Mouse (Mus musculus) CH12.LX (cell line): ENCODE measurements around the gene Krt4. TPM values are rescaled to one million over a fixed set of nuclear protein-coding genes. Genes with fewer than 3 reads are reported as not detected.

ENCODE experiments used
- DNase-seq: peaks from one replicate; pipeline ENCODE4 v3.0.0-alpha.2; 2013; ENCODE audit errors: extremely low read depth
- H3K27ac ChIP-seq: 2 replicates; pipeline ENCODE4 v1.5.1; 2012; ENCODE audit warnings: low read depth, mild to moderate bottlenecking, control low read depth, moderate library complexity; ENCODE audit not compliant: insufficient read depth
- H3K27me3 ChIP-seq: replicated peaks from 2 replicates; pipeline ENCODE3; 2012; ENCODE audit warnings: inconsistent platforms
- H3K36me3 ChIP-seq, 2 experiments: replicated peaks in 1 of 2; 2 replicates each; pipeline versions ENCODE3 to v1.6.1; 2012; ENCODE audit warnings: inconsistent platforms in 1 of 2, low read length in 1 of 2, mild to moderate bottlenecking in 1 of 2, mixed read lengths in 1 of 2, moderate library complexity in 1 of 2; ENCODE audit not compliant: control insufficient read depth in 1 of 2, insufficient read depth in 1 of 2
- H3K4me1 ChIP-seq, 2 experiments: 2 replicates each; pipeline ENCODE4 v1.6.1; 2012; ENCODE audit warnings: inconsistent platforms in 1 of 2, moderate library complexity in 1 of 2; ENCODE audit not compliant: insufficient read depth in 2 of 2, control insufficient read depth in 1 of 2
- H3K4me2 ChIP-seq: 2 replicates; pipeline ENCODE4 v1.6.1; 2012; ENCODE audit warnings: low read depth, mild to moderate bottlenecking, control low read depth; ENCODE audit not compliant: poor library complexity, insufficient read depth, severe bottlenecking
- H3K4me3 ChIP-seq, 3 experiments: fragments of 150-350 bp in 1 of 3; sonication (generic) in 1 of 3; replicated peaks in 1 of 3; 2 replicates each; pipeline versions ENCODE3 to v1.5.1; 2011 to 2012; ENCODE audit warnings: low read depth in 2 of 3, low read length in 2 of 3, mild to moderate bottlenecking in 2 of 3, moderate library complexity in 2 of 3, control low read depth in 1 of 3, improper control_type of control experiment in 1 of 3, inconsistent platforms in 1 of 3, mixed read lengths in 1 of 3; ENCODE audit not compliant: poor library complexity in 1 of 3
- H3K79me2 ChIP-seq: replicated peaks from 2 replicates; pipeline ENCODE4 v1.6.1; 2012; ENCODE audit warnings: mild to moderate bottlenecking, moderate library complexity; ENCODE audit not compliant: control insufficient read depth, poor library complexity, insufficient read depth, severe bottlenecking; ENCODE audit errors: extremely low read depth
- H3K9ac ChIP-seq: 2 replicates; pipeline ENCODE4 v1.6.1; 2012; ENCODE audit warnings: low read depth, mild to moderate bottlenecking, control low read depth, moderate library complexity; ENCODE audit not compliant: insufficient read depth
- H3K9me3 ChIP-seq: replicated peaks from 2 replicates; pipeline ENCODE3; 2012; ENCODE audit warnings: low read length, inconsistent platforms, mixed read lengths
- CTCF ChIP-seq, 2 experiments: IDR thresholded peaks in 1 of 2; conservative IDR thresholded peaks in 1 of 2; 2 replicates each; pipeline ENCODE4 v1.5.1; 2011 to 2012; ENCODE audit warnings: low read depth in 2 of 2, low read length in 2 of 2, improper control_type of control experiment in 1 of 2, inconsistent platforms in 1 of 2, mild to moderate bottlenecking in 1 of 2, moderate library complexity in 1 of 2
- E2F4 ChIP-seq: IDR thresholded peaks from 2 replicates; pipeline ENCODE4 v1.6.1; 2011; ENCODE audit warnings: low read depth, low read length, improper control_type of control experiment; ENCODE audit not compliant: insufficient replicate concordance
- ELF1 ChIP-seq: IDR thresholded peaks from 2 replicates; pipeline ENCODE4 v1.6.1; 2014; ENCODE audit warnings: low read depth, mild to moderate bottlenecking, inconsistent platforms, low read length, improper control_type of control experiment
- EP300 ChIP-seq: IDR thresholded peaks from 2 replicates; pipeline ENCODE4 v1.6.1; 2011; ENCODE audit warnings: low read length, improper control_type of control experiment
- GABPA ChIP-seq: IDR thresholded peaks from 2 replicates; pipeline ENCODE4 v1.6.1; 2012; ENCODE audit warnings: low read depth, low read length, improper control_type of control experiment, inconsistent platforms; ENCODE audit not compliant: insufficient replicate concordance
- HCFC1 ChIP-seq: IDR thresholded peaks from 2 replicates; pipeline ENCODE4 v1.6.1; 2012; ENCODE audit warnings: low read depth, mild to moderate bottlenecking, inconsistent platforms, low read length, improper control_type of control experiment
- JUN ChIP-seq: IDR thresholded peaks from 2 replicates; pipeline ENCODE4 v1.6.1; 2011; ENCODE audit warnings: low read depth, mild to moderate bottlenecking, low read length, improper control_type of control experiment, moderate library complexity; ENCODE audit not compliant: insufficient read depth
- KAT2A ChIP-seq: IDR thresholded peaks from 2 replicates; pipeline ENCODE4 v1.6.1; 2012; ENCODE audit warnings: low read length, improper control_type of control experiment, inconsistent platforms; ENCODE audit not compliant: insufficient replicate concordance
- MAFK ChIP-seq: IDR thresholded peaks from 2 replicates; pipeline ENCODE4 v1.6.1; 2011; ENCODE audit warnings: low read length, improper control_type of control experiment; ENCODE audit not compliant: insufficient replicate concordance
- MAX ChIP-seq: IDR thresholded peaks from 2 replicates; pipeline ENCODE4 v1.6.1; 2011; ENCODE audit warnings: low read length, improper control_type of control experiment
- MXI1 ChIP-seq: IDR thresholded peaks from 2 replicates; pipeline ENCODE4 v1.6.1; 2011; ENCODE audit warnings: mild to moderate bottlenecking, low read depth, low read length, improper control_type of control experiment
- NELFE ChIP-seq: IDR thresholded peaks from 2 replicates; pipeline ENCODE4 v1.6.1; 2011; ENCODE audit warnings: low read depth, low read length, improper control_type of control experiment
- PAX5 ChIP-seq: IDR thresholded peaks from 2 replicates; pipeline ENCODE4 v1.6.1; 2012; ENCODE audit warnings: low read length, inconsistent platforms, mixed read lengths
- RAD21 ChIP-seq: IDR thresholded peaks from 2 replicates; pipeline ENCODE4 v1.6.1; 2011; ENCODE audit warnings: low read depth, mild to moderate bottlenecking, low read length, improper control_type of control experiment, moderate library complexity
- SIN3A ChIP-seq: IDR thresholded peaks from 2 replicates; pipeline ENCODE4 v1.6.1; 2012; ENCODE audit warnings: low read length, improper control_type of control experiment, inconsistent platforms
- SMC3 ChIP-seq: IDR thresholded peaks from 2 replicates; pipeline ENCODE4 v1.6.1; 2011; ENCODE audit warnings: low read depth, low read length, improper control_type of control experiment
- TBP ChIP-seq: conservative IDR thresholded peaks from 2 replicates; pipeline ENCODE4 v1.6.1; 2011; ENCODE audit warnings: low read depth, low read length, improper control_type of control experiment
- TCF12 ChIP-seq: IDR thresholded peaks from 2 replicates; pipeline ENCODE4 v1.6.1; 2014; ENCODE audit warnings: low read depth, mild to moderate bottlenecking, inconsistent platforms, low read length, improper control_type of control experiment
- USF1 ChIP-seq: IDR thresholded peaks from 2 replicates; pipeline ENCODE4 v1.6.1; 2014; ENCODE audit warnings: low read depth, mild to moderate bottlenecking, inconsistent platforms, low read length, improper control_type of control experiment
- ZKSCAN1 ChIP-seq: IDR thresholded peaks from 2 replicates; pipeline ENCODE4 v1.6.1; 2012; ENCODE audit warnings: low read depth, inconsistent platforms, low read length, improper control_type of control experiment, borderline replicate concordance
- ZMIZ1 ChIP-seq: IDR thresholded peaks from 2 replicates; pipeline ENCODE4 v1.6.1; 2012; ENCODE audit warnings: low read depth, mild to moderate bottlenecking, inconsistent platforms, low read length, improper control_type of control experiment
- ZNF384 ChIP-seq: IDR thresholded peaks from 2 replicates; pipeline ENCODE4 v1.6.1; 2012; ENCODE audit warnings: low read depth, low read length, improper control_type of control experiment, inconsistent platforms
- dilution Hi-C: fragments of 300-500 bp; cut with MboI; formaldehyde crosslinking; loops from 2 replicates; pipeline ENCODE4 v1.14.3; 2020; ENCODE audit warnings: low sequenced_read_pairs; ENCODE audit not compliant: extremely low pct_unique_long_range_greater_than_20kb, extremely low pct_ligation_motif_present
- in situ Hi-C: fragments of 300-500 bp; cut with MboI; formaldehyde crosslinking; loops from 3 replicates; pipeline ENCODE4 v1.14.3; 2019; ENCODE audit warnings: low sequenced_read_pairs, low pct_ligation_motif_present, low pct_unique_long_range_greater_than_20kb, mixed read lengths
- polyA plus RNA-seq: library from polyadenylated mRNA; unstranded; fragments of >175 nt; gene quantifications from 2 replicates; pipeline ENCODE4 v1.2.1, GENCODE M21; 2012; ENCODE audit warnings: low read depth; ENCODE audit not compliant: insufficient read length
- total RNA-seq, 2 experiments: library from RNA; depleted of rRNA; stranded (reverse); fragments of 300-350 nt in 1 of 2; fragments of >200 nt in 1 of 2; gene quantifications; 2 replicates each; pipeline ENCODE4 v1.2.3; 2012 to 2014

The Krt4 gene
- total and polyA plus RNA-seq, 3 experiments = not detected

DNA sequence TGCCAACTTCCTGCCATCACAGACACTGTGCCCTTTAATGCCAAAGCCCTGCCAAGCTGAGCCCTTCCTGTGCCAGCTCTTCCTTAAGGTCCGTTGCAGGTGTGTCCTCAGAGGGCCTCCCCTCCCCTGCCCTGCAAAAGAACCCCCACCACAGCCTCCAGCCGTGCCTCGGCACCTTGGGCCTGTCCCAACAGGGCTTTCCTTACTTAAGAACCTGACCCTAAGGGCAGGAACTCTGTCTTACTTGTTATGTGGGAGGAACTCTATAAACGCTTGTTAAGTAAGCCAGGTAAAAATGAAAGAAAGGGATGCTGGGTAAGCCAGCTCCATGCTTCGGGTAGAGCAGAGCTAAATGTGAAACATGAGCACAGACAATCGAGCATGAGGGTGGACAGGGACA, 8.5 kb upstream of the Krt4 start:
- in situ Hi-C loops = no loop called here
- no peak overlapping the region for H3K9ac ChIP-seq

DNA sequence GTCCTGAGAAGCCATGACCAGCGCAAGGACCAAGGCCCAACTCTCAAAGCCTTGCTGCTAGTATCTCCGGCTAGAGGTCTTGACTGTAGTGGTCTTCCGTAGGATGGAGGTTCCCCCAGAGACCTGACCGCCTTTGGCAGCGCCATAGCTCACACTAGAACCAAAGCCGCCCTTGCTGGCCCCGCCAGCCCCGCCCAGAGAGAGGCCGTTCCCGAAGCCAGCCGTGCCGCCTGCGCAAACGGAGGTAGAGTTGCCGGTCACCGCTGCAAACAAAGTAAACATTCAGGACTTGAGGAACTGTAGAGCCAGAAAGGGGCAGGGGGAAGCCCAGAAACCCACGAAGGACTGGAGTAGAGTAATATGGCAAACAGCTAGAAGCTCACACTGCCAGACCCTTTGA, 5.1 kb upstream of the Krt4 start:
- dilution Hi-C loops = no loop called here
- Histone ChIP-seq H3K4me1 (peaks cover 2 to 3% of the 10 kb centered on the region in 2 experiments; a peak in 1 of 4 replicates), H3K36me3 (no peaks in the 10 kb centered on the region), H3K4me3 (no peak overlapping the region), H3K79me2 (no peaks in the 10 kb centered on the region), H3K9me3 (no peaks in the 10 kb centered on the region), H3K27ac (no peak overlapping the region), H3K9ac (no peak overlapping the region), H3K4me2 (no peak overlapping the region), H3K27me3 (peaks cover 97% of the 10 kb centered on the region)
- in situ Hi-C loops = no loop called here
- no peak for DNase-seq
- TF ChIP-seq PAX5 (no peak), TBP (no peak), NELFE (no peak), ZKSCAN1 (no peak), GABPA (no peak), ZMIZ1 (no peak), MAFK (no peak), KAT2A (no peak), USF1 (no peak), EP300 (no peak), E2F4 (no peak), SMC3 (no peak), RAD21 (no peak), MXI1 (no peak), TCF12 (no peak), ELF1 (no peak), MAX (no peak), ZNF384 (no peak)

More for the DNA sequence above, 8.5 kb upstream of the Krt4 start:
- Histone ChIP-seq H3K4me1 (peaks cover 2 to 3% of the 10 kb centered on the region in 2 experiments; a peak in 1 of 4 replicates), H3K9me3 (no peaks in the 10 kb centered on the region), H3K27me3 (peaks cover 95% of the 10 kb centered on the region), H3K4me2 (peak overlapping the region; percentile 19; the same call in 1 of the 2 replicates), H3K79me2 (no peaks in the 10 kb centered on the region), H3K27ac (no peak overlapping the region), H3K36me3 (no peaks in the 10 kb centered on the region), H3K4me3 (no peak overlapping the region)
- DNase-seq = no peak
- dilution Hi-C loops = no loop called here
- no peak for TF ChIP-seq NELFE
- TF ChIP-seq ZKSCAN1 = no peak
- TF ChIP-seq E2F4 = no peak
- TF ChIP-seq EP300 = no peak
- no peak for TF ChIP-seq ZNF384
- no peak for TF ChIP-seq PAX5
- no peak for TF ChIP-seq HCFC1
- TF ChIP-seq MAX = no peak
- no peak for TF ChIP-seq SIN3A
- TF ChIP-seq CTCF (conservative IDR thresholded peaks at IDR 0.05 in 1 of 2, IDR thresholded peaks at IDR 0.05 in 1 of 2; ENCODE audit: low read depth in 2 of 2, low read length in 2 of 2) = no peak
- no peak for TF ChIP-seq MXI1
- no peak for TF ChIP-seq JUN
